Mouse (Mus musculus): ENCODE results near the gene Tmem273. TPM values are rescaled to one million over a fixed set of nuclear protein-coding genes. Genes with fewer than 3 reads are reported as not detected.

Gene Tmem273
- polyA plus RNA-seq, 1 experiment: not detected

GRCm38 (mm10) chr14:32827165-32827564 is 41.4 kb downstream of the Tmem273 start:
- TF ChIP-seq GATA1 (IDR thresholded peaks at IDR 0.05; ENCODE audit: low read length): no peak

GRCm38 (mm10) chr14:32827994-32828650 is 42.4 kb downstream of the Tmem273 start:
- TF ChIP-seq GATA1 (IDR thresholded peaks at IDR 0.05; ENCODE audit: low read length): no peak

GRCm38 (mm10) chr14:32833847-32834246 is 48.1 kb downstream of the Tmem273 start, which contains the start of gene Fam170b:
Gene Fam170b (plus strand): TSS chr14:32833962.
- TF ChIP-seq GATA1 (IDR thresholded peaks at IDR 0.05; ENCODE audit: low read length): no peak

GRCm38 (mm10) chr14:32835181-32835580 is 49.4 kb downstream of the Tmem273 start:
- TF ChIP-seq GATA1 (IDR thresholded peaks at IDR 0.05; ENCODE audit: low read length): no peak

DNA sequence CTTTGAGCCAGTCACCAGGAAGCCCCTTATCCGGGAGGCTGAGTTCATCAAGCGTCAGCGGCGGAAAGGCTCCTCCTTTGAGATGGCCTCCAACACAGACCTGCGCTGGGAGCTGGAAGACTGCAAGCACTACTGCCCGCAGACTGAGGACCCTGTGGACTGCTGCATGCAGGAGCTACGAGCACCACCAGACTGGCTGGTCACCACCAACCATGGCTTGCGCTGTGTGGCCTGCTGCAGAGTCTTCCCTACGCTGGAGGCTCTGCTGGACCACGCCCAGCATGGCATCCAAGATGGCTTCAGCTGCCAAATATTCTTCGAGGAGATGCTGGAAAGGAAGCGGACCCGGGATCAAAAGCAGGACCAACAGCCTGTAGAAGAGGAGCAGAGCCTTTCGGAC is 49.8 kb downstream of the Tmem273 start:
- TF ChIP-seq GATA1 (IDR thresholded peaks at IDR 0.05; ENCODE audit: low read length): no peak

DNA sequence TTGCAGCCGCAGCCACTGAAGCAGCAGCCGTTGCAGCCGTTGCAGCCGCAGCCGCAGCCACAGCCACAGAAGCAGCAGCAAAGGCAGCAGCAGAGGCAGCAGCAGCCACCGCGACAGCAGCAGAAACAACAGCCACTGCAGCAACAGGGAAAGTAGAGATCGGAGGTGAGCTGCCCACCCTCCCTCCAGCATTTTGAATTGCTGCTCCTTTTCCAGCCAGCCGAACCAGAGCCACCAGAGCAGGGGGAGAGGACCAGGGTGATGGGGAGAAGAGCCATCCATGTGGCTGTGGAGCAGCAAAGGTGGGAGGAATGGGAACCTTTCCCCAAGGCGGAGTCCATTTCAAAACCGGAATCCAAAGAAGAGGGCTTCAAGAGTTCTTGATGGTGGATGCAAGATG is 50.4 kb downstream of the Tmem273 start:
- no peak for TF ChIP-seq GATA1 (IDR thresholded peaks at IDR 0.05; ENCODE audit: low read length)

DNA sequence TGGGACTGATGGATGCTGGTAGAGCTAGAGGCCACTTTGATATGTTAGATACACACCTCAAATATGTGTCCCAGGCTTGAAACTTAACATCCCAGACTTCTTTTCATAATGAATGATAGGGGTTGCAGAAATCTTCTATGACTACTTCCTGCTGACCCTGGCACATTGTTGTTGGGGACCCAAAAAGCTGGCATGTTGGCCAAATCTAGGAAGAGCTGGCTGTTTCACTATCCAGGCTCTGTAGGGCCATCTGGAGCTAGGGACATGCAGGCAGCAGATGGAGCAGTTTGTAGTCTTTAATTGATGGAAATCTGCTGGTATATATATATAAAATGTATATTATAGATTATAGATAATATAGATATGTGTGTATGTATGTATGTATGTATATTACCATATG is 56.3 kb downstream of the Tmem273 start:
- no peak for TF ChIP-seq GATA1 (IDR thresholded peaks at IDR 0.05; ENCODE audit: low read length)

- no peak for TF ChIP-seq GATA1 (IDR thresholded peaks at IDR 0.05; ENCODE audit: low read length)
These were observed 68.3 kb downstream of the Tmem273 start for GRCm38 (mm10) chr14:32854059-32854458.

DNA sequence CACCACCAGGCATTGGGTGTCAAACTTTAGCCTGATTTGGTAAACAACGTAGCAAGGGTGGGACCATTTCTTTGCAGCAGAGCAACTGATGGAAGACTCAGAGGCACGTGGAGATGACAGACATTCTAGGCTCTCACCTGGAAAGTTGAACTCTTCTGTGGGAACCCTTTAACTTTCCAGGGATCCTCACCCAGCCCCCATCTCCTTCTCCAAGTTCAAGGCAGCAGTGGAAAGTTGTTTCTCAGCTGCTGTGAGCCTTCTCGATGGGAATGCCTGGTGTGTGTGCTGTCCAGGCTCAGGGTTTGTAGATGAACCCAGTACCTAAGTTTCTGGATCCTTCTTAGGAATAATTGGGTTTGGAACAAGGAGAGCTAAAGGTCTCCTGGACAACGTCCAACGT is 70.5 kb downstream of the Tmem273 start:
- TF ChIP-seq GATA1 (IDR thresholded peaks at IDR 0.05; ENCODE audit: low read length): no peak

DNA sequence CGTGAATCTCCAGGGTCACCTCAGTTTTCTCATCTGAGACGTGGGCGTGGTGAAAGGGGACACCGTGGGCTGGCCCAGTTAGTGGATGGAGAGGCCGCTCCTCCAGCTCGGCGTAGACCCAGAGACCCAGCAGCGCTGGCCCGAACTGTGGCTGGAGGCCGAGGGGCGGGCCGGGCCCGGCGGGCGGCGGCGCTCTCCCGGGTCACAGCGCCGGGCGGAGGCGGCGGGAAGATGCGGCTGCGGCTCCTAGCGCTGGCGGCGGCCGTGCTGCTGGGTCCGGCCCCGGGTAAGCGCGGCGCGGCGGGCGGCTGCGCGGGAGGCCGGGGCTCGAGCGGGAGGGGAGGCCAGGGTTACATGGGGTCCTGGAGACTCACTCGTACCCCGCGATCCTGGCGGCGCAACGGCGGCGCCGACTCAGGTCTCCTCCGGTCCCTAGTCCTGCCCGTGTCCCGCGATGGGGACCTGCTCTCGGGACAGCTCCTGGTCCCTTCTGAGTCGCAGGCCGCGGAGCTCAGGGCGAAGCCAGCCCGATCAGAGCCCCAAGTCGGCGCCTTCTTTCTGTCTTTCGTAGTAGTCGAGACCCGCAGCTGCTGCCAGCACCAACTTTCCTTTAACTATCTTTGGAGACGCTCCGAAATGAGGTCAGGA is 71.0 kb downstream of the Tmem273 start, which contains the start of gene Vstm4:
TSS of gene Vstm4 (plus strand) at position 76 of the 648 bp plus-strand sequence.
- no peak for TF ChIP-seq GATA1 (IDR thresholded peaks at IDR 0.05; ENCODE audit: low read length)

- no peak for TF ChIP-seq GATA1 (IDR thresholded peaks at IDR 0.05; ENCODE audit: low read length)
These were observed 72.6 kb downstream of the Tmem273 start for GRCm38 (mm10) chr14:32858361-32858760.

DNA sequence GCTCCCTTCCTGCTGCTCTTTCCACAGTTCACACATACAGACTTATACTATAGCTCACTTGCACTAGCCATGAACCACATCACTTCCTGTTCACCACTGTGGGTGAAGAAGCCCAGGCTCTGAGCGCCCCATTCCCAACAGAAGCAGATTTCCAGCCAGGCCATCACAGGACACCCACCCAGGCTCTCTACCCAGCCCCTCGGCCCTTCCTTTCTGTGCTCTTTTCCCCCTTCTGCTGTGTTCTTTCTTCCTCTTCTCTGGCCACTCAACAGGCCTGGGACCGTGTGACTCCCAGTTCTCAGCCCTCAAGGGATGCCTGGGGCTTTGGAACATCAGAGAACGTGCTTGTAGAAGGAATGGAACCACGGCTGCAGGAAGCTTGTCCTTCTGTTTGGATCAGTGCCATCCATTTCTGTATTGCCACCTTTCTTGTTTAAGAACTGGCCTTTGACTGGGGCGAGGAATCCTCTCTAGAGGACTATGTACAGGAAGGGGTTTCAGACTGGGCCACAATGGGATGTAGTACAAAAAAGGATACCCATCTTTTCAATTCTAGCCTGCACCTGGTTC is 73.3 kb downstream of the Tmem273 start:
- no peak for TF ChIP-seq GATA1 (IDR thresholded peaks at IDR 0.05; ENCODE audit: low read length)

GRCm38 (mm10) chr14:32859831-32860569 is 74.2 kb downstream of the Tmem273 start:
- TF ChIP-seq GATA1 (IDR thresholded peaks at IDR 0.05; ENCODE audit: low read length): no peak

DNA sequence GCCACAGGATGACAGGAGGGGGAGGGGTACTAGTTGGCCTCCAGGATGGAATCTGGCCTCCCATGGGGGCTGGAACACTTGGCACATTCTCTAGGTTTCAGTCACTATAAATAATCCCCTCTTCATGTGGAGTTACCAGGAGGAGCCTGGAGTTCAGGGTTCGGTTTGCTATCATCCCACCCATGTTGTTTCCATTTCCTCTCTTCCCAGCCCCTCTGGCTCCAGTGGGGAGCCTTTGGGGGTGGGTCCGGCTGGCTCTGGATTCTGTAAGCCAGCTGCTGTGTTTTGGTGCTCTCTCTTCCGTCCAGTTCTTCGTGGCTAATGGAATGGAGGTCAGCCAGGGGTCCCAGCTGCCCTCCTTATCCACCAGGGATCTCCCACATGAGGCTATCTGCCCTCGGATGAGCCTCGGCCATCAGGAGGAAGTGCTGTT is 75.4 kb downstream of the Tmem273 start:
- TF ChIP-seq GATA1 (IDR thresholded peaks at IDR 0.05; ENCODE audit: low read length): no peak

DNA sequence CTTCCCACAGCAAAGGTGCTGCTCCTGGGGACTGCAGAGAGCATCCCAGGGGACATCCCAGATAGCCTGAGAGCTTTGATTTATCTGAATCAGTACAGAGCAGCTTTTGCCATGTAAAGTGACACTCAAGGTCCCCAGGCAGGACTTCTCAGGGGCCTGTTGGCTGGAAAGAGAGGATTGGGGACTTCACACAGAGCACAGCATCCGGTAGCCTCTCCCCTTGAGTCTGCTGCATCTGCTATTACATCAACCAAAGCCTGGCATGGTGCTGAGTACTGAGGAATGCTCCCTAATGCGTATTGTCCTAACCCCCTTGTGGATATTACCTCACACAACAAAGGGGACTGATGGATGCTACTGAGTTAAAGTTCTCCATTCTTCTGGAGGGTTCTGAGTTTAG is 75.9 kb downstream of the Tmem273 start:
- no peak for TF ChIP-seq GATA1 (IDR thresholded peaks at IDR 0.05; ENCODE audit: low read length)

DNA sequence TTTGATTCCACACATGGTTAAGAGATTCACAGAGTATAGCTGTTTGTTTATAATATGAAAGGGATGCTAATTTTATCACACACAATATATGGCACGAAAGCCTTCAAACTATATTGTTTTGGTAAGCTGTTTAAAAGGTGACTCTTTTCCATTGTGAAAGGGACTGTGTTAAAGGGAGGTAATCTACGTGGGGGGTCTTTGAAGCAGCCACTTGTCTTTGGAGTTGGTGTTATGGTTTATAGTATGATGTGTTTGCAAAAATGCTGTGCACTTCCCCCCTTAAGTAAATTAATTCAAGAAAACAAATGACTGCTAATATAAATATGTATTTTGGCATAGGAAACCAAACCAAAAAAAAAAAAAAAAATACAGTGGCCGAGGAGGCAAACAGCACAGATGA is 79.6 kb downstream of the Tmem273 start:
- TF ChIP-seq GATA1 (IDR thresholded peaks at IDR 0.05; ENCODE audit: low read length): no peak

Other genes starting within 250 kb of the Tmem273 start
- not detected in 2 replicates for gene Prrxl1, start 186.6 kb upstream of the Tmem273 start, polyA plus RNA-seq (2012)
- not detected in 2 replicates for gene 3425401B19Rik, start 100.7 kb upstream of the Tmem273 start, polyA plus RNA-seq (2012)
- not detected in 2 replicates for gene Fam170b, start 48.0 kb downstream of the Tmem273 start, polyA plus RNA-seq (2012)
- not detected in 2 replicates for gene Vstm4, start 70.8 kb downstream of the Tmem273 start, polyA plus RNA-seq (2012)
- gene Lrrc18, start 205.4 kb downstream of the Tmem273 start, polyA plus RNA-seq (2012): not detected in 2 replicates